Mouse (Mus musculus) hindbrain, embryonic 12.5 days (tissue): ENCODE measurements around the gene Gpi1. TPM values are rescaled to one million over a fixed set of nuclear protein-coding genes. Genes with fewer than 3 reads are reported as not detected.

Experiments used
- ATAC-seq: fragments of 200-750 bp; cut with Nextera tagmentation; 2 replicates; pipeline ENCODE4 v1.8.0; 2017; ENCODE audit warnings: moderate TSS enrichment; ENCODE audit not compliant: low FRiP score
- H3K27ac ChIP-seq: fragments of 300-500 bp; sonication (generic); 2 replicates; pipeline ENCODE4 v1.5.1; 2016; ENCODE audit warnings: mild to moderate bottlenecking
- H3K27me3 ChIP-seq: fragments of 300-500 bp; sonication (generic); 2 replicates; pipeline ENCODE4 v1.6.1; 2016; ENCODE audit warnings: mild to moderate bottlenecking
- H3K36me3 ChIP-seq: fragments of 300-500 bp; sonication (generic); 2 replicates; pipeline ENCODE4 v1.6.1; 2016; ENCODE audit warnings: mild to moderate bottlenecking
- H3K4me1 ChIP-seq: fragments of 300-500 bp; sonication (generic); 2 replicates; pipeline ENCODE4 v1.6.1; 2016
- H3K4me2 ChIP-seq: fragments of 300-500 bp; sonication (generic); replicated peaks from 2 replicates; pipeline ENCODE4 v1.6.1; 2016; ENCODE audit warnings: mild to moderate bottlenecking
- H3K4me3 ChIP-seq: fragments of 300-500 bp; sonication (generic); 2 replicates; pipeline ENCODE4 v1.5.1; 2016; ENCODE audit warnings: mild to moderate bottlenecking
- H3K9ac ChIP-seq: fragments of 300-500 bp; sonication (generic); 2 replicates; pipeline ENCODE4 v1.6.1; 2016; ENCODE audit warnings: mild to moderate bottlenecking, moderate library complexity
- H3K9me3 ChIP-seq: fragments of 300-500 bp; sonication (generic); replicated peaks from 2 replicates; pipeline ENCODE4 v1.6.1; 2016; ENCODE audit warnings: mild to moderate bottlenecking
- WGBS: fragments of 180-500 bp; shearing (Covaris S2); methylation state at CpG from one replicate; pipeline ENCODE4 v1.1.7; 2016; 5-methylcytosine and 5-hydroxymethylcytosine counted together
- polyA plus RNA-seq: library from polyadenylated mRNA; unstranded; fragments of >200 nt; fragmentation: Nextera tagmentation; extraction: Ambion mirVana; gene quantifications from 2 replicates; pipeline ENCODE4 v1.2.1, GENCODE M21; 2016

Gpi1 gene
- 239 and 241 TPM in 2 replicates for polyA plus RNA-seq

GRCm38 (mm10) chr7:34230116-34230515 lies at the start of gene Gpi1:
Gpi1 (minus strand) TSS chr7:34230336.
- Histone ChIP-seq H3K4me1 (peaks cover 32% of the 10 kb centered on the region), H3K4me3 (peak within 1 kb of the TSS; percentile 72), H3K27me3 (no peaks in the 10 kb centered on the region), H3K27ac (peak within 1 kb of the TSS; percentile 78), H3K9me3 (no peaks in the 10 kb centered on the region), H3K36me3 (peaks cover 24% of the 10 kb centered on the region), H3K4me2 (peak within 1 kb of the TSS; percentile 82), H3K9ac (peak within 1 kb of the TSS; percentile 79)
- peak; percentile 68 for ATAC-seq
- WGBS, result under 1% methylated on average over 39 of the region's 39 CpGs

GRCm38 (mm10) chr7:34277656-34278055 lies 47.5 kb upstream of the Gpi1 start:
- 84% methylated on average over 2 of the region's 2 CpGs for WGBS
- Histone ChIP-seq H3K4me2 (no peak overlapping the region), H3K27ac (no peak overlapping the region), H3K9me3 (no peaks in the 10 kb centered on the region), H3K27me3 (no peaks in the 10 kb centered on the region), H3K9ac (no peak overlapping the region), H3K4me1 (no peaks in the 10 kb centered on the region), H3K36me3 (no peaks in the 10 kb centered on the region), H3K4me3 (no peak overlapping the region)
- no peak for ATAC-seq

- Histone ChIP-seq H3K36me3 (no peaks in the 10 kb centered on the region), H3K9ac (no peak overlapping the region), H3K9me3 (no peaks in the 10 kb centered on the region), H3K4me3 (no peak overlapping the region), H3K4me1 (no peaks in the 10 kb centered on the region), H3K4me2 (no peak overlapping the region), H3K27me3 (no peaks in the 10 kb centered on the region), H3K27ac (no peak overlapping the region)
- WGBS, result 82% methylated on average over 3 of the region's 3 CpGs
- no peak for ATAC-seq
Observed at GRCm38 (mm10) chr7:34276066-34276465, 45.9 kb upstream of the Gpi1 start.

- Histone ChIP-seq H3K4me3 (no peak overlapping the region), H3K36me3 (no peaks in the 10 kb centered on the region), H3K27me3 (no peaks in the 10 kb centered on the region), H3K27ac (no peak overlapping the region), H3K9ac (no peak overlapping the region), H3K4me1 (no peaks in the 10 kb centered on the region), H3K4me2 (no peak overlapping the region), H3K9me3 (no peaks in the 10 kb centered on the region)
- ATAC-seq, result no peak
- 69% methylated on average over 4 of the region's 4 CpGs for WGBS
Observed at GRCm38 (mm10) chr7:34272465-34272864, 42.3 kb upstream of the Gpi1 start.

GRCm38 (mm10) chr7:34268463-34268862 lies 38.3 kb upstream of the Gpi1 start:
- ATAC-seq, result no peak
- no peak overlapping the region for H3K9ac ChIP-seq
- 67% methylated on average over 1 of the region's 1 CpGs for WGBS
- H3K9me3 ChIP-seq, result no peaks in the 10 kb centered on the region
- no peaks in the 10 kb centered on the region for H3K36me3 ChIP-seq
- H3K27ac ChIP-seq, result no peak overlapping the region
- no peaks in the 10 kb centered on the region for H3K4me1 ChIP-seq
- H3K4me2 ChIP-seq, result no peak overlapping the region
- H3K4me3 ChIP-seq, result no peak overlapping the region
- H3K27me3 ChIP-seq, result no peaks in the 10 kb centered on the region

DNA sequence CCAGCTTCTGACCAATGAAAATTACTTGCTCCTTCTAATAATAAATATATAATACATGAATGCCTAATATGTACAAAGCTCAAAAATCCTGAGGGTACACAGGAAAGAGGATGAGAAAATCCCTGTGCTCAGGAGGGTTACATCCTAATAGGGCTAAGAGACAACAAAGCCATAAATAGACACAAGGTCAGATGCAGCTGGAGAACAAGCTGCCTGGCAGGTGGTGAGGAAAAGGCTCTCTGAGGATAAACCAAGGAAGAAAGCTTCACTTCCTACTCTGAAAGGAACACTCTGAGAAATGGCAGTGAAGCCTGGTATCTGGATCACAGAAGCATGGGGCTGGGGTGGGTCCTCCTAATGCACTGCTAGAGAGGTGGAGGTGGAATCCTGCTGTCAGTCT lies 36.3 kb upstream of the Gpi1 start:
- no peak for ATAC-seq
- Histone ChIP-seq H3K4me1 (no peaks in the 10 kb centered on the region), H3K36me3 (peaks cover 15% of the 10 kb centered on the region; the same call in 1 of the 2 replicates), H3K4me2 (no peak overlapping the region), H3K27me3 (no peaks in the 10 kb centered on the region), H3K9ac (no peak overlapping the region), H3K27ac (no peak overlapping the region), H3K4me3 (no peak overlapping the region), H3K9me3 (no peaks in the 10 kb centered on the region)

GRCm38 (mm10) chr7:34265876-34266346 lies 35.8 kb upstream of the Gpi1 start:
- no peaks in the 10 kb centered on the region for H3K9me3 ChIP-seq
- H3K4me1 ChIP-seq, result no peaks in the 10 kb centered on the region
- no peak overlapping the region for H3K4me3 ChIP-seq
- no peak overlapping the region for H3K4me2 ChIP-seq
- H3K36me3 ChIP-seq, result peaks cover 18% of the 10 kb centered on the region
- no peak overlapping the region for H3K9ac ChIP-seq
- 67% methylated on average over 5 of the region's 5 CpGs for WGBS
- no peaks in the 10 kb centered on the region for H3K27me3 ChIP-seq
- H3K27ac ChIP-seq, result no peak overlapping the region
- ATAC-seq, result no peak

- Histone ChIP-seq H3K27ac (no peak overlapping the region), H3K4me3 (no peak overlapping the region), H3K4me1 (no peaks in the 10 kb centered on the region), H3K9me3 (no peaks in the 10 kb centered on the region), H3K36me3 (peaks cover 25% of the 10 kb centered on the region), H3K27me3 (no peaks in the 10 kb centered on the region), H3K9ac (no peak overlapping the region), H3K4me2 (no peak overlapping the region)
- WGBS, result 84% methylated on average over 5 of the region's 5 CpGs
- no peak for ATAC-seq
Observed at GRCm38 (mm10) chr7:34263437-34263836, 33.3 kb upstream of the Gpi1 start.

DNA sequence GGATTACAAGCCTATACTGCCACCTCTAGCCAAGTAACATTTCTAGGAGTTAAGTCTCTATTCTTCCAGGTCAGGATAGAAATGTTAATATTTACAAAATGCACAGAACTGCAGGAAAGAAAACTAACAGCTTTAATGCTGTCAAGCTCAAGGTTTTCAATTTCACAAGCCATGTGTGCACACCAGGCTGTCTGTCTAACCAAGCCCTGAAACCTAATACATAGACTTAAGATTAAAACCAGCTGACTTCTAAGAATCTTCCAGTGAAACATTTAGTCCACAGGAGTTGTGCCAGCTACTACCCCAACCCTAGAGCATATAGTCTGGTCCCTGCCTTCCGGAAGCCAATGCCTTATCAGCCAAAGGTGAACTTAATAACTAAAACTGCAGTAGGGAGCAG lies 28.3 kb upstream of the Gpi1 start:
- H3K9ac ChIP-seq, result no peak overlapping the region
- H3K27me3 ChIP-seq, result no peaks in the 10 kb centered on the region
- no peaks in the 10 kb centered on the region for H3K9me3 ChIP-seq
- H3K4me3 ChIP-seq, result no peak overlapping the region
- no peak overlapping the region for H3K27ac ChIP-seq
- peaks cover 54% of the 10 kb centered on the region for H3K36me3 ChIP-seq
- no peak overlapping the region for H3K4me2 ChIP-seq
- no peaks in the 10 kb centered on the region for H3K4me1 ChIP-seq
- no peak for ATAC-seq
- 74% methylated on average over 1 of the region's 1 CpGs for WGBS

DNA sequence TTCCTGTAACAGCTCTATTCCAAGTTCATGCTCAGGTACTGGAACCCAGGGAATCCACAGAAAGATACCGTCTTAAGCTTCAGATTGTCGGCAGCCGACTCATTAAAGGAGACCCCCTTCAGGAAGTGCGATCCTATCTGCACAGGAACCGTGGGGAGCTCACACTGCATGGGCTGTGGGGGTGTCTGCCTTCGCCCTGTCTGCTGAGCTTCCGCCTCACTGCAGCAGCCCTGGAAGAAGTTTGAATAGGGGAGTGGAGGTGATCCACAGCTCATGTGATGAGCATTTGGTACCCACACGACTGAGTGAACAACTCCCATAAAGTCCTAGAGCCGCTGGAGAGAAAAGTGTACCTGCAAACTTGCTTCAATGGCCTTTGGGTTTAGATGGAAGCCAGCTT lies 27.1 kb upstream of the Gpi1 start:
- 84% methylated on average over 9 of the region's 9 CpGs for WGBS
- ATAC-seq, result no peak
- no peaks in the 10 kb centered on the region for H3K4me1 ChIP-seq
- no peaks in the 10 kb centered on the region for H3K9me3 ChIP-seq
- H3K27ac ChIP-seq, result no peak overlapping the region
- H3K4me2 ChIP-seq, result no peak overlapping the region
- H3K27me3 ChIP-seq, result no peaks in the 10 kb centered on the region
- H3K9ac ChIP-seq, result no peak overlapping the region
- H3K36me3 ChIP-seq, result peaks cover 52% of the 10 kb centered on the region
- no peak overlapping the region for H3K4me3 ChIP-seq

GRCm38 (mm10) chr7:34255916-34256315 lies 25.8 kb upstream of the Gpi1 start:
- no peak for ATAC-seq
- Histone ChIP-seq H3K36me3 (peaks cover 45% of the 10 kb centered on the region), H3K4me2 (no peak overlapping the region), H3K9me3 (no peaks in the 10 kb centered on the region), H3K27me3 (no peaks in the 10 kb centered on the region), H3K9ac (no peak overlapping the region), H3K4me1 (no peaks in the 10 kb centered on the region), H3K27ac (no peak overlapping the region), H3K4me3 (no peak overlapping the region)
- WGBS, result 97% methylated on average over 1 of the region's 1 CpGs

- Histone ChIP-seq H3K27me3 (no peaks in the 10 kb centered on the region), H3K36me3 (peaks cover 46% of the 10 kb centered on the region), H3K9me3 (no peaks in the 10 kb centered on the region), H3K4me1 (no peaks in the 10 kb centered on the region), H3K27ac (no peak overlapping the region), H3K9ac (no peak overlapping the region), H3K4me3 (no peak overlapping the region), H3K4me2 (no peak overlapping the region)
- 84% methylated on average over 3 of the region's 3 CpGs for WGBS
- ATAC-seq, result no peak
Observed at GRCm38 (mm10) chr7:34255137-34255536, 25.0 kb upstream of the Gpi1 start.

DNA sequence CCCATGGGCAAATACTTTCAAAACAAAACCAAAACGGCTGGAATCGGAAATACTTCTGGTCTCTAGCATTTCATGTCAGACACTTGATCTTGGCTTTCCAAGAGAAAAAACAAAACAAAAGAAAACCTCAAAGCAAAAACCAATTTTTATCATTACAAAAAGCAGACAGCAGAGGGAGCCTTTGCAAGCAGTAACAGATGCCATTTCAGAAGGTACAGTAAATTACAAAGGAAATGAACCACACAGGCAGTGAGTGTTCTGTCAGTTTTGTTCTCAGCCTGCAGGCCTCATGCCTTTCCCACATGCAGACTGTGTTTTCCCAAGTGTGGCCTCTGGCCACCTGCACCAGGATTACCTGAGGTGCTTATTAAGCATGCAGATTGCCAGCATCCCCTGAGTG lies 21.9 kb upstream of the Gpi1 start:
- 84% methylated on average over 2 of the region's 2 CpGs for WGBS
- Histone ChIP-seq H3K9me3 (no peaks in the 10 kb centered on the region), H3K4me2 (no peak overlapping the region), H3K36me3 (peaks cover 51% of the 10 kb centered on the region), H3K4me3 (no peak overlapping the region), H3K9ac (no peak overlapping the region), H3K27me3 (no peaks in the 10 kb centered on the region), H3K27ac (no peak overlapping the region), H3K4me1 (no peaks in the 10 kb centered on the region)
- no peak for ATAC-seq
